Mouse (Mus musculus): ENCODE measurements at regions not wholly inside any gene's neighbourhood (a gene's known extent, or its start where the extent isn't known, plus 50 kb on each side); places are given as distances from the start of the nearest gene placed in this dataset.

DNA sequence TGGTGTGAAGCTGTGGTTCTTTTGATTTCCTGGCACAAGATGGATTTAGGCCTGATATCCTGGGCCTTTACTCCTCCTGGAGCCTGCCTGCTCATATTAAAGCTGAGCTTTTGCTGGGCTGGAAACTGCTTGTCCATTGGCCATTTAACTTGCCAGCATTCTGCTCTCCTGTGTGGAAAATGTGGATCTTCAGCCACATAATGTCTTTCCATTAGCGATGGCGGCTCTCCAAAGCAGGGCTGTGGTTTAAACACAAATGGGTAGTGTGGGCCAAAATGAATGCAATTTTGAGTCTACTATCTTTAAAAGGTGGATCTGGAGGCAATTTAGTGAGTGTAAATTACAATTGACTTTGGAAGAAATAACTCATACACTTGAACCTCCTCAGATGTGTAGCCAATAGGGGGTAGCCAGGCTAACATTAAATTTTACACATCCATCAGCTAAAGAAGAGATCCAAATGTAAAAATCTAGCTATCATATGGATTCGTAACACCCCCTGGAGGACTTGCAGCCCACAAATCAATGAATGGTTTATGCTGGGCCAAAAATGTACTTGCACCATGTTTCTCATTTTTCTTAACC, 281.5 kb downstream of the Sim1 start:
- TF ChIP-seq EP300 (IDR thresholded peaks at IDR 0.05; ENCODE audit: low read depth): no peak
- TF ChIP-seq CTCF (IDR thresholded peaks at IDR 0.05; ENCODE audit: low read depth): no peak

All from liver, postnatal 0 days (tissue).